Mouse (Mus musculus): ENCODE measurements at regions not wholly inside any gene's neighbourhood (a gene's known extent, or its start where the extent isn't known, plus 50 kb on each side); places are given as distances from the start of the nearest gene placed in this dataset.

DNA sequence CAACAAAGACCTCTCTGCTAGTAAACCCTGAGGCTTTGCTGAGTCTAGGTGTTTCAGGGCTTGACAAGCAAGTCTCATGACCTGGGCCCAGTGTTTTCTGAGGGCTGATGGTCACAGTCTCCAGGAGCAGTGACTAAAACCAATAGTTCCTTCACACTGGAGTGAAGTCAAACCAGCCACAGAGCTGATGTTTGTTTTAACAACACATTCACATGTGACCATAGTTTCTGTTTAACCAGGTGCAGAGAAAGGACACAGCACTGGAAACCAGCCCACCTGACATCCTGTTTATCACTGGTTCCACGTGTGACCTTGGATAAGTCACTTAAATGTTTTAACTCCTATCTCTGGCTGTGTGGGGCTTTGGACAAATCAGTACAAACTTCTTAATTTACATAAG lies 180.3 kb upstream of the Cpeb2 start:
- H3K36me3 ChIP-seq (replicated peaks), result no peaks in the 10 kb centered on the region
- WGBS, result 84% methylated on average over 1 of the region's 1 CpGs
- H3K9me3 ChIP-seq, result no peaks in the 10 kb centered on the region
- no peak for DNase-seq (ENCODE audit: extremely low spot score, low spot score)
- H3K4me3 ChIP-seq, result no peak overlapping the region
- no peak overlapping the region for H3K27ac ChIP-seq
- no peaks in the 10 kb centered on the region for H3K4me1 ChIP-seq
- H3K27me3 ChIP-seq (ENCODE audit: poor library complexity, severe bottlenecking), result no peaks in the 10 kb centered on the region

DNA sequence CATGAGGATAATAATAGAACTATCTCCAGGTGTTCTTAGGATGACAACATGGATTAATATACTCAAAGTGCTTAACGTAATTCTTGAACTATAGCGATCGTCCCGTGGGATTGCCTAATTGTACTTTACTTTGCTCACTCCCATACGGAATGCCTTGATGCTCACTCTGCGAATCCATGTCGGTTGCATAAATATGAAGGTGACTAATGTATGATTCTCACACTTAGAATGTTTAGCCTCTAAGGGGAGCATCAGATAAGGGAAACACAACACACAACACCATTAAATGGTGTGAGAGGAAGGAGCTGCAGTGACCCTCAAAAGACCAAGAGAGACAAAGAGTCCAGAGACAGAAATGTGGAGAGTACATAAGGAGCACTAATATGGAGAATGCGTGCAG lies 178.4 kb upstream of the Cpeb2 start:
- WGBS, result 94% methylated on average over 8 of the region's 8 CpGs

DNA sequence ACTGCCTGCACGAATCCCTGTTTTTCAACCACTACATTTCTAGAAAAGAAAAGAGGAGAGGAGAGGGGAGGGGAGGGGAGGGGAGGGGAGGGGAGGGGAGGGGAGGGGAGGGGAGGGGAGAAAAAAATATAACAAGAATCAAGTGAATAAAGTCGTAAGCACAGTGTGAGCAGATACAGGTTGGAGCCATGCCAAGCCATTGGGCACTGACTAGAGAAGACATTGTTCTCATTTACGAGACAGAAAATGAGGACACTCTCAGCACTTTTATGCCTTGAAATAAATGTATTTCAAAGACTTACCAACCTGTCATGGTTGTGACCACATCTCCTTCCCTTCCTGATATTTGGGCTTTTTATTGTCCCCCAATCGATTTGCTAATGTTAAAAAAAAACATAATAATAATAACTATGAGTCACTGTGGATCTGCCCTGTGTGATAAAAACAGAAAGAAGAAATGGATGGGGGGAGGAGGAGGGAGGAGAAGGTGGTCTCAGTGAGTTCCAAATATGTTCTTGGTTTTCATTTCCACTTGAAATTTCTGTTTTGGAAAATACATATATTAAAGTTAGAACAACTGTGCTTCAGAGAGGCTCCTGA lies 177.8 kb upstream of the Cpeb2 start:
- Histone ChIP-seq H3K4me1 (no peaks in the 10 kb centered on the region), H3K27me3 (ENCODE audit: poor library complexity, severe bottlenecking) (no peaks in the 10 kb centered on the region), H3K4me3 (no peak overlapping the region), H3K27ac (no peak overlapping the region), H3K36me3 (replicated peaks) (no peaks in the 10 kb centered on the region), H3K9me3 (no peaks in the 10 kb centered on the region)
- no peak for DNase-seq (ENCODE audit: extremely low spot score, low spot score)
- whole genome bisulfite sequencing, result 90% methylated on average over 3 of the region's 4 CpGs

More for the DNA sequence above, 178.4 kb upstream of the Cpeb2 start:
- Histone ChIP-seq H3K27ac (no peak overlapping the region), H3K27me3 (ENCODE audit: poor library complexity, severe bottlenecking) (no peaks in the 10 kb centered on the region), H3K36me3 (replicated peaks) (no peaks in the 10 kb centered on the region), H3K4me3 (no peak overlapping the region), H3K9me3 (no peaks in the 10 kb centered on the region), H3K4me1 (no peaks in the 10 kb centered on the region)
- DNase-seq (ENCODE audit: extremely low spot score, low spot score), result no peak

DNA sequence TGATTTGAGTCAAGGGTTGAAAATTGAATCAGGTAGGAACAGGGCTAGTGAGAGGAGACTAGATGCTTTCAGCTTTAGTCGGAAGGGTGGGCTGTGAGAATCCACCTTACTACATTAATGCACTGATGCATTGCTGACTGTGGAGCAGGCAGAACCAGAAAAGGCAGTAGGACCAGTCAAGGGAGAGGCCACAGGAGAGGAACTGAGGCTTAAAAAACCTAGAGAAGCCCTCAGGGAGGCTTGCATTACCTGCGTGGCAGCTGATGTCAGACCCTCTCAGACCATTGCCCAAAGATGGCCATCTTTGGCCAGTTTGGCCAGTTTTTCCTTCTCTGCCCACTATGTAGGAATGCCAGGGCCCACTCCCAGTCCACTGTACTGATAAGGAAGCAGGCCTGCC lies 176.5 kb upstream of the Cpeb2 start:
- Histone ChIP-seq H3K9me3 (no peaks in the 10 kb centered on the region), H3K36me3 (replicated peaks) (no peaks in the 10 kb centered on the region), H3K27ac (no peak overlapping the region), H3K4me1 (no peaks in the 10 kb centered on the region), H3K27me3 (ENCODE audit: poor library complexity, severe bottlenecking) (no peaks in the 10 kb centered on the region), H3K4me3 (no peak overlapping the region)
- DNase-seq (ENCODE audit: extremely low spot score, low spot score), result no peak
- 86% methylated on average over 2 of the region's 2 CpGs for WGBS

DNA sequence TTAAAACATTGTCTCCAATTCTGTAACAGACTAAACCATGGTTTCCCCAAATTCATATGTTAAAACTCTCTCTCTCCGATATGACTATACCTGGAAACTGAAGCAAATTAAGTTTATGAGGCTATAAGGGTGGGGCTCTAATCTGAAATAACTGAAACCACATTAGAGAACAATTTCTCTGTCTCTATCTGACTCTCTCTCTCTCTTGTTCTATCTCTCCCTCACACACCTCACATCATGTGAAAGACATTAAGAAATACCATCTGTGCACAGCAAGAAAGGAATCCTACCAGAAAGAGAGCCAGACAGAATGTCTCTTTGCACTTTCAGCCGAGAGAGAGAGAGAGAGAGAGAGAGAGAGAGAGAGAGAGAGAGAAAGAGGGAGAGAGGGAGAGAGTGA lies 171.7 kb upstream of the Cpeb2 start:
- Histone ChIP-seq H3K4me1 (no peaks in the 10 kb centered on the region), H3K4me3 (no peak overlapping the region), H3K9me3 (no peaks in the 10 kb centered on the region), H3K36me3 (replicated peaks) (no peaks in the 10 kb centered on the region), H3K27ac (no peak overlapping the region), H3K27me3 (ENCODE audit: poor library complexity, severe bottlenecking) (no peaks in the 10 kb centered on the region)
- DNase-seq (ENCODE audit: extremely low spot score, low spot score), result no peak
- WGBS, result 84% methylated on average over 2 of the region's 2 CpGs

DNA sequence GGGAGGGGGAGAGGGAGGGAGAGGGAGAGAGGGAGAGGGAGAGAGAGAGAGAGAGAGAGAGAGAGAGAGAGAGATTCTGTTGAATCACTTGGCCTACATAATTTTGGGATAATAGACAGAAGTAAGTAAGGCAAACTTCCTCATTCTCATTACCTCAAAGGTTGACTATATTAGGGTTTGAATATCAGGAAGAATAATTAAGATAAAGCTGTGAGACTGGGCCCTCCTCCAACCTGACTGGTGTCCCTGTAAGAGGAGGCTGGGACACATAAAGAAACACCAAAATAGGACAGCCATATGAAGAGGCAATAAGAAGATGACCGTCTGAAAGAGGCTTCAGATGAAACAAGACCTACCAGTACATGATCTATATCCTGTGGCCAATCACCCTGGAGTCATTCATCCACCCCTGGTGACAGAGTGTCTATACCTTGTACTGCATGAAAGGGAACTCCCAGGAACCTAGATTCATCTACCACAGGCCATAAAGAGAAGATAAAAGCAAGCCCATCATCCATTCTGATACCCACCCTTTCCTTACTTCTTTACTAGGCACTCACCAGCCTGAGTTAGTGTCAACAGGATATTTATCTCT lies 171.1 kb upstream of the Cpeb2 start:
- no peak overlapping the region for H3K27ac ChIP-seq
- no peaks in the 10 kb centered on the region for H3K9me3 ChIP-seq
- H3K4me3 ChIP-seq, result no peak overlapping the region
- WGBS, result 88% methylated on average over 1 of the region's 1 CpGs
- no peak for DNase-seq (ENCODE audit: extremely low spot score, low spot score)
- H3K4me1 ChIP-seq, result no peaks in the 10 kb centered on the region
- H3K36me3 ChIP-seq (replicated peaks), result no peaks in the 10 kb centered on the region
- no peaks in the 10 kb centered on the region for H3K27me3 ChIP-seq (ENCODE audit: poor library complexity, severe bottlenecking)

DNA sequence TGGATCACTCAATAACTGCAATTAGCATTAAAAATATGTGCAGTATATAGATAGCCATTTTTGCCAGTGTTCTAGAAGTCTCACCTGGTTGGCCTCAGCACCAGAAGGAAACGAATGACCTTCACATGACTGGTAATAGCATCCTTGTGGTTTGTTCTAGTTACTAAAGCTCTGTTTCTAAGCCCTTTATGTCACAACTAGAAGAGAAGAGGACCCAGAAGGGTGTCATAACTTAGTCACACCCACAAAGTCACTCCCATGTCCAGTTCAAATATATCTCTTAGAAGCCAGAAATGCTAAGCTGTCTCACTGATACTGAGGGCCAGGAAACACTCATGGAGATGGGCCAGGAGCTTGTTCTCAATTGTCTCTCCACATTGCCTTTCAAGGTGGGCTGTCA lies 170.5 kb upstream of the Cpeb2 start:
- Histone ChIP-seq H3K27ac (no peak overlapping the region), H3K27me3 (ENCODE audit: poor library complexity, severe bottlenecking) (no peaks in the 10 kb centered on the region), H3K36me3 (replicated peaks) (no peaks in the 10 kb centered on the region), H3K4me3 (no peak overlapping the region), H3K9me3 (no peaks in the 10 kb centered on the region), H3K4me1 (no peaks in the 10 kb centered on the region)
- DNase-seq (ENCODE audit: extremely low spot score, low spot score), result no peak
- WGBS, result 94% methylated on average over 1 of the region's 1 CpGs

DNA sequence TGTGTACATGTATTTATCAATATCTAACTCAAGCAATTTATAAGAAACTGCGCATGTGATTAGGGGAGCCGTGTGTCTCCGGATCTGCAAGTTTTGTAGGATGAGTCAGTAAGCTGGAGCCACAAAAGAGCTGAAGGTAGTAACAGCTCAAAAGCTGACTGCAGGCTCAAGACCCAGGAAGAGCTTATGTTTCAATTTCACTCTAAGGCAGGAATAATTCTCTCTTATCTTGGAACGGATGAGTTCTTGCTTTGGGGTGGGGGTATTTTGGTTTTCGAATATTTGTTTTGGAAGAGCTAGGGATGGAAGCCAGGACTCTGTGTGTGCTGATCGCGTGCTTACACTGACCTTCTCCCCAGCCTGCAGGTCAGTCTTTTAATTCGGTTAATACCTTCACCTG lies 169.6 kb upstream of the Cpeb2 start:
- Histone ChIP-seq H3K27ac (no peak overlapping the region), H3K27me3 (ENCODE audit: poor library complexity, severe bottlenecking) (no peaks in the 10 kb centered on the region), H3K4me1 (no peaks in the 10 kb centered on the region), H3K4me3 (no peak overlapping the region), H3K9me3 (no peaks in the 10 kb centered on the region), H3K36me3 (replicated peaks) (no peaks in the 10 kb centered on the region)
- WGBS, result 80% methylated on average over 8 of the region's 8 CpGs
- DNase-seq (ENCODE audit: extremely low spot score, low spot score), result no peak

DNA sequence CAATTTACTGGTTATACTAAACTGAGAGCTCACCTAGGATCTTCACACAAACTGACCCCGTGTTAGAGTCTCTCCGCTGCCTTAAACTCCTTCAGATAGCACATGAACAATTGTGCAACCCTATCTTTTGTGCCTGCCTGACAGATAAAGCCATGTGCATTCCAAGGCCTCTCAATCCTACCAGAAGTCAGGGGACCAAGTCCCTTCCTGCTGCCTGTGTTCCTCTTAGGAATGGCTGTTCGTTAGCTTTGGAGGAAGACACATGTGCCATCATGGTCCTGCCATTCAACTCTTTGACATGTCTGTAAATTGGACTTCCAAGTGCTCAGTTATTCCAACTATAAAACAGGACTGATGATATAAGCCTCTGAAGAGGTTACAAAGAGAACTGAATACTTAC lies 161.4 kb upstream of the Cpeb2 start:
- Histone ChIP-seq H3K27ac (no peak overlapping the region), H3K36me3 (replicated peaks) (no peaks in the 10 kb centered on the region), H3K4me3 (no peak overlapping the region), H3K27me3 (ENCODE audit: poor library complexity, severe bottlenecking) (no peaks in the 10 kb centered on the region), H3K9me3 (no peaks in the 10 kb centered on the region), H3K4me1 (no peaks in the 10 kb centered on the region)
- no peak for DNase-seq (ENCODE audit: extremely low spot score, low spot score)
- WGBS, result 86% methylated on average over 3 of the region's 3 CpGs

DNA sequence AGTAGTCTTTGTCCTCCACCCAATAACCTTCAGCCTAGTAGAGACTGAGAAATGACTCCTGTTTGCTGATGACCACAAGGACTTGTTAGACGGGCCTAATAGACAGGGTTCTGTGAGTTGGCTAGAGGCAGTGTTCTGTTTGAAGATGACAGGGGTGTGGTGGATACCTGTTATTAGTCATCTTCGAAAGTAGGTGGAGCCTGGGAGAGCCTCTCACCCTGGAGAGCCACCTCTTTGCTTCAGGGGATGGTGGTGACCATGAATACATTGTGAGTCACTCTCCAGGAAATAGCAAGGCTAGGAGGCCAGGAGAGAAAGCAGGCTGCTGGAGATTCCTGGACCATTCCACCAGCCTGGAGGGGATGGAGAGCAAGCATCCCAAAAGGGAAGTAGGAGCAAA lies 160.6 kb upstream of the Cpeb2 start:
- Histone ChIP-seq H3K27me3 (ENCODE audit: poor library complexity, severe bottlenecking) (no peaks in the 10 kb centered on the region), H3K36me3 (replicated peaks) (no peaks in the 10 kb centered on the region), H3K4me3 (no peak overlapping the region), H3K4me1 (no peaks in the 10 kb centered on the region), H3K9me3 (no peaks in the 10 kb centered on the region), H3K27ac (no peak overlapping the region)
- DNase-seq (ENCODE audit: extremely low spot score, low spot score), result no peak
- 92% methylated on average over 2 of the region's 2 CpGs for WGBS

DNA sequence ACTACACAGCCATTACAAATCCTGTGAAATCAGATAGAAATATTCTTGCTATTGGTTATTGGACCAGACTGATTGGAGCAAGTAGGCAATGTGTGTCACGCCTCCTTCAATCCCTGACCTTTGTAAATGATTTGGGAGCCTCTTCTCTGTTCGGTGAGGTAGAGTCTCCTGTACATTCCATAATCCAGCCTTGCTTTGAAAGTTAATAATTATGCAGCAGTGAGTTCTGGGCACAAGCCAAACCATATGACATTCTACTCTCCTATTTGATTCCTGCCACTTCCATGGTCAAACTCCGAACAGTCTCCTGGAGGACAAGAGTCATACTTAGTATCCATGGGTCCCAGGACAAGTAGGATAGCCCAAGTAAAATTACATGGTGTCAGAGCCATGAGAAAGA lies 158.4 kb upstream of the Cpeb2 start:
- DNase-seq (ENCODE audit: extremely low spot score, low spot score), result no peak
- no peak overlapping the region for H3K27ac ChIP-seq
- no peaks in the 10 kb centered on the region for H3K36me3 ChIP-seq (replicated peaks)
- H3K9me3 ChIP-seq, result no peaks in the 10 kb centered on the region
- H3K27me3 ChIP-seq (ENCODE audit: poor library complexity, severe bottlenecking), result no peaks in the 10 kb centered on the region
- WGBS, result 89% methylated on average over 3 of the region's 3 CpGs
- no peak overlapping the region for H3K4me3 ChIP-seq
- no peaks in the 10 kb centered on the region for H3K4me1 ChIP-seq

DNA sequence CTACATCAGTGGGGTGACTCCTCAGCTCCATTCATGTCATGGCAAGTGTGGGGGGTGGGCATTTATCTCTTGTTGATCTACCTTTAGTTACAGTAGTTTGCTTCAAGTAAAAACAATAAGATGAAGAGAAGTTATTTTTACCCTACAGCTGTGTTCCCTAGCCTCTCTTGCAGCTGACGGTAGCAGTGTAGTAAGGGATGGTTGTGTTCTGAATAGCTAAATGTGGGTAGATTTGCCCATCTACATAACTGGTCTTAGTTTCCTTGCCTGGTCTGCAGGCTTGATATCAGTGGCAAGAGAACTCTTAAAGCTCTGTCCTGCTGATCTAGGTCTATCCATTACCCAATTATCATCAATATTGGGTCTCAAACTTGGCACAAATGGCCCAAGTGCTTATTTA lies 152.7 kb upstream of the Cpeb2 start:
- no peak overlapping the region for H3K27ac ChIP-seq
- WGBS, result 95% methylated on average over 1 of the region's 1 CpGs
- H3K4me3 ChIP-seq, result no peak overlapping the region
- peaks cover 5% of the 10 kb centered on the region for H3K27me3 ChIP-seq (ENCODE audit: poor library complexity, severe bottlenecking)
- DNase-seq (ENCODE audit: extremely low spot score, low spot score), result no peak
- H3K4me1 ChIP-seq, result no peaks in the 10 kb centered on the region
- no peaks in the 10 kb centered on the region for H3K9me3 ChIP-seq
- H3K36me3 ChIP-seq (replicated peaks), result no peaks in the 10 kb centered on the region

DNA sequence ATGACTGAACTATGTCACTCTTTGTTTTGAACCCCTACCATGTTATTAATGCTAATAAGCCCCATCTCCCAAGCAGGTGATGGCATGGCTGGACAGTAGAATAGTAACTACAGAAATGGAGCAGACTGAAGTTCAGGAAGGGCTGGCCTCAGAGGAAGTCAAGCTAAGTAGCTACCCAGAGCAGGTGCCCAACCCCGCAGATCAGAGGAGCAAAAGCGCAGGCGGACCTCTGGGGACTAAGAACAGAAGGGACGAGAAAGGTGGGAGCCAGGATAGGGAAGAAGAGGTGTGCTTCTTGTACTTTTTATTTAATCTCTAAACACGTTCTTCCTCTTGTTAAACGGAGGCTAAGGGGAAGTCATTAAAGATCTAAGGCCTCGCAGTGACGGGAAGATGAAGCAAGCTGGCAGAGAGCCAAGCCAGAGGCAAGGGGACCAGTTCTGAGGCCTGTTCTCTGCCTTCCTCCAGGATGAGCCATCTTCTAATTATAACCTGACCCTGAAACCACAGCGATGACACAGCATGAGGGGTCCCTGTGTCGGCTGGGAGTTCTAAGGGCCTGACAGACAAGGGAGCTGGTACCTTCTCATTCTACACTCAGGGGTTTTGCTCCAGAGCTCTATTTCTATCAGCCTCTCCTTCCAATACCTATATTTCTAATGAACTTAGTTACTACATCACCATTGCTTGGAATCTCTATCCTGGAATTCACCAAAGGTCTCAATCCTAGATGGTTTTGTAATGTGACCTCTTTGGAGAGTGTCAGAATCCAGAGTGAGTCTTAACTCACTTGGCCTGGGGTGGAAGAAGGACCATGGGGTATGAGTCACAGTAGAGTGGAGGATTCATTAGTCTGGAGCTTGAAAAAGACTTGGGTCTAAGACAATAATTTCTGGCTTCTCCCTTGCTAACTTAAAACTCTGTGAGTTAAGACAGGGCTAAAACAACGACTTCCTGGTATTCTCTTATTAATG lies 151.1 kb upstream of the Cpeb2 start:
- Histone ChIP-seq H3K4me3 (no peak overlapping the region), H3K27me3 (ENCODE audit: poor library complexity, severe bottlenecking) (peaks cover 21% of the 10 kb centered on the region), H3K27ac (no peak overlapping the region), H3K4me1 (no peaks in the 10 kb centered on the region), H3K36me3 (replicated peaks) (no peaks in the 10 kb centered on the region), H3K9me3 (no peaks in the 10 kb centered on the region)
- WGBS, result 85% methylated on average over 11 of the region's 11 CpGs
- no peak for DNase-seq (ENCODE audit: extremely low spot score, low spot score)

Data from forebrain, embryonic 10.5 days (tissue).